Mouse (Mus musculus): ENCODE measurements around the gene Tmem63b. TPM values are rescaled to one million over a fixed set of nuclear protein-coding genes. Genes with fewer than 3 reads are reported as not detected.
A peak's percentile ranks its signal among the peaks of the same experiment; 100 is the strongest.

The Tmem63b gene
- total RNA-seq, 2 experiments from 2014 or later = 3.9 to 5.5 TPM

GRCm38 (mm10) chr17:45707376-45707775 lies 20.7 kb upstream of the Tmem63b start:
- ATAC-seq (replicated peaks; ENCODE audit: poor library complexity) = no peak

- ATAC-seq (replicated peaks; ENCODE audit: poor library complexity) = no peak
Measured at GRCm38 (mm10) chr17:45706796-45707195, 20.1 kb upstream of the Tmem63b start.

- peak; percentile 88 for ATAC-seq (replicated peaks; ENCODE audit: poor library complexity)
Measured at GRCm38 (mm10) chr17:45703187-45703586, 16.5 kb upstream of the Tmem63b start.

GRCm38 (mm10) chr17:45702254-45702653 lies 15.5 kb upstream of the Tmem63b start:
- ATAC-seq (replicated peaks; ENCODE audit: poor library complexity) = no peak

GRCm38 (mm10) chr17:45701236-45701591 lies 14.5 kb upstream of the Tmem63b start:
- ATAC-seq (replicated peaks; ENCODE audit: poor library complexity) = no peak

- ATAC-seq (replicated peaks; ENCODE audit: poor library complexity) = no peak
Measured at GRCm38 (mm10) chr17:45700496-45701235, 14.0 kb upstream of the Tmem63b start.

GRCm38 (mm10) chr17:45699039-45699740 lies 12.5 kb upstream of the Tmem63b start:
- ATAC-seq (replicated peaks; ENCODE audit: poor library complexity) = no peak

GRCm38 (mm10) chr17:45698368-45698767 lies 11.7 kb upstream of the Tmem63b start:
- no peak for ATAC-seq (replicated peaks; ENCODE audit: poor library complexity)

- no peak for ATAC-seq (replicated peaks; ENCODE audit: poor library complexity)
Measured at GRCm38 (mm10) chr17:45696981-45697380, 10.3 kb upstream of the Tmem63b start.

- ATAC-seq (replicated peaks; ENCODE audit: poor library complexity) = peak; percentile 67
Measured at GRCm38 (mm10) chr17:45695227-45696120, 8.8 kb upstream of the Tmem63b start.

- ATAC-seq (replicated peaks; ENCODE audit: poor library complexity) = no peak
Measured at GRCm38 (mm10) chr17:45693812-45694565, 7.3 kb upstream of the Tmem63b start.

- ATAC-seq (replicated peaks; ENCODE audit: poor library complexity) = no peak
Measured at GRCm38 (mm10) chr17:45692159-45692558, 5.5 kb upstream of the Tmem63b start.

GRCm38 (mm10) chr17:45690044-45690443 lies 3.3 kb upstream of the Tmem63b start:
- no peak for ATAC-seq (replicated peaks; ENCODE audit: poor library complexity)

- no peak for ATAC-seq (replicated peaks; ENCODE audit: poor library complexity)
Measured at GRCm38 (mm10) chr17:45689120-45689519, 2.4 kb upstream of the Tmem63b start.

GRCm38 (mm10) chr17:45686093-45686619 lies 549 bp downstream of the Tmem63b start, which contains the start of gene Mrpl14:
Mrpl14 (plus strand) TSS chr17:45686322.
- ATAC-seq (replicated peaks; ENCODE audit: poor library complexity) = peak; percentile 78

GRCm38 (mm10) chr17:45685171-45686092 lies 1.3 kb downstream of the Tmem63b start:
- ATAC-seq (replicated peaks; ENCODE audit: poor library complexity) = peak; percentile 50

- no peak for ATAC-seq (replicated peaks; ENCODE audit: poor library complexity)
Measured at GRCm38 (mm10) chr17:45684667-45685131, 2.0 kb downstream of the Tmem63b start.

- no peak for ATAC-seq (replicated peaks; ENCODE audit: poor library complexity)
Measured at GRCm38 (mm10) chr17:45682843-45683242, 3.9 kb downstream of the Tmem63b start.

- ATAC-seq (replicated peaks; ENCODE audit: poor library complexity) = no peak
Measured at GRCm38 (mm10) chr17:45681588-45681987, 5.1 kb downstream of the Tmem63b start.
